Mouse (Mus musculus): ENCODE data around the gene Cenpl.
"Not testable (repeated sequence)": the region's sequence is repeated elsewhere in the genome, so short reads cannot be mapped to it uniquely, and the experiment has no call there.

The Cenpl gene

GRCm38 (mm10) chr1:161070352-161071271, at the start of gene Cenpl, which contains the start of gene Dars2:
Cenpl (plus strand) TSS chr1:161070713.
Dars2 (minus strand) TSS chr1:161070658.
- DNase-seq (ENCODE audit: low spot score), result peak; percentile 99

- DNase-seq (ENCODE audit: low spot score), result peak; percentile 93
Observed at GRCm38 (mm10) chr1:161025410-161026210, 44.9 kb upstream of the Cenpl start.

GRCm38 (mm10) chr1:161027196-161027595, 43.3 kb upstream of the Cenpl start:
- no peak for DNase-seq (ENCODE audit: low spot score)

- not testable (repeated sequence) for DNase-seq (ENCODE audit: low spot score)
Observed at GRCm38 (mm10) chr1:161028427-161028826, 42.1 kb upstream of the Cenpl start.

- no peak for DNase-seq (ENCODE audit: low spot score)
Observed at GRCm38 (mm10) chr1:161030058-161030457, 40.5 kb upstream of the Cenpl start.

- no peak for DNase-seq (ENCODE audit: low spot score)
Observed at GRCm38 (mm10) chr1:161031881-161032280, 38.6 kb upstream of the Cenpl start.

- no peak for DNase-seq (ENCODE audit: low spot score)
Observed at GRCm38 (mm10) chr1:161032345-161032744, 38.2 kb upstream of the Cenpl start.

- DNase-seq (ENCODE audit: low spot score), result peak; percentile 57
Observed at GRCm38 (mm10) chr1:161033856-161034434, 36.6 kb upstream of the Cenpl start.

- DNase-seq (ENCODE audit: low spot score), result peak; percentile 99
Observed at GRCm38 (mm10) chr1:161034435-161035280, 35.9 kb upstream of the Cenpl start, which contains the start of gene Zbtb37. Zbtb37 (minus strand) TSS chr1:161034849.

- DNase-seq (ENCODE audit: low spot score), result peak; percentile 69
Observed at GRCm38 (mm10) chr1:161035281-161035785, 35.2 kb upstream of the Cenpl start.

- peak; percentile 24 for DNase-seq (ENCODE audit: low spot score)
Observed at GRCm38 (mm10) chr1:161035786-161036404, 34.6 kb upstream of the Cenpl start.

GRCm38 (mm10) chr1:161036411-161036841, 34.1 kb upstream of the Cenpl start:
- peak; percentile 36 for DNase-seq (ENCODE audit: low spot score)

GRCm38 (mm10) chr1:161037026-161037425, 33.5 kb upstream of the Cenpl start:
- no peak for DNase-seq (ENCODE audit: low spot score)

- no peak for DNase-seq (ENCODE audit: low spot score)
Observed at GRCm38 (mm10) chr1:161037599-161037998, 32.9 kb upstream of the Cenpl start.

GRCm38 (mm10) chr1:161038004-161038403, 32.5 kb upstream of the Cenpl start:
- DNase-seq (ENCODE audit: low spot score), result no peak

GRCm38 (mm10) chr1:161038968-161039721, 31.4 kb upstream of the Cenpl start:
- no peak for DNase-seq (ENCODE audit: low spot score)

- no peak for DNase-seq (ENCODE audit: low spot score)
Observed at GRCm38 (mm10) chr1:161039741-161040425, 30.6 kb upstream of the Cenpl start.

GRCm38 (mm10) chr1:161040426-161040770, 30.1 kb upstream of the Cenpl start:
- peak; percentile 22 for DNase-seq (ENCODE audit: low spot score)

- peak; percentile 38 for DNase-seq (ENCODE audit: low spot score)
Observed at GRCm38 (mm10) chr1:161040855-161041254, 29.7 kb upstream of the Cenpl start.

Data from adipocyte (in vitro differentiated cells).